Mouse (Mus musculus) gastrocnemius, postnatal 25 days (tissue): ENCODE data around the gene Eng. TPM values are rescaled to one million over a fixed set of nuclear protein-coding genes. Genes with fewer than 3 reads are reported as not detected.

Source experiments
- DNase-seq: peaks from one replicate; pipeline ENCODE4 v3.0.0; 2022
- long read RNA-seq, 2 experiments: library from polyadenylated mRNA; stranded (forward); transcript quantifications; one replicate each; pipeline ENCODE4 v2.0.0; 2021
- total RNA-seq, 2 experiments: library from RNA; stranded (reverse); gene quantifications; 1 replicate in 1 of 2; 2 replicates in 1 of 2; pipeline ENCODE4 v1.2.3; 2021

Eng gene
- 10 to 100 TPM; 28.0 to 30.7 TPM for total RNA-seq
- long read RNA-seq, experiment 1, transcript Eng-201 (15 exons, 3,422 nt), result major isoform, 11 of 36 reads
- long read RNA-seq, experiment 1, partial matches to known transcripts, result 16 of 36 reads
- long read RNA-seq, experiment 1, other reads (novel, unspliced or antisense), result 7 of 36 reads
- long read RNA-seq, experiment 2, transcript Eng-201 (15 exons, 3,422 nt), result major isoform, 21 of 39 reads
- long read RNA-seq, experiment 2, transcript Eng-205 (15 exons, 3,403 nt), result minor isoform, 6 of 39 reads
- long read RNA-seq, experiment 2, partial matches to known transcripts, result 11 of 39 reads
- long read RNA-seq, experiment 2, other reads (novel, unspliced or antisense), result 1 of 39 reads

GRCm38 (mm10) chr2:32646379-32647056, at the start of gene Eng:
Gene Eng (plus strand): TSS chr2:32646595.
- peak; percentile 81 for DNase-seq

- peak; percentile 48 for DNase-seq
Measured at GRCm38 (mm10) chr2:32596725-32597124, 49.7 kb upstream of the Eng start.

- DNase-seq, result no peak
Measured at GRCm38 (mm10) chr2:32597248-32597647, 49.1 kb upstream of the Eng start.

- DNase-seq, result no peak
Measured at GRCm38 (mm10) chr2:32597699-32598098, 48.7 kb upstream of the Eng start.

- no peak for DNase-seq
Measured at GRCm38 (mm10) chr2:32598506-32598905, 47.9 kb upstream of the Eng start.

GRCm38 (mm10) chr2:32599409-32599808, 47.0 kb upstream of the Eng start, which contains the start of gene St6galnac6:
Gene St6galnac6 (plus strand): TSS chr2:32599709.
- DNase-seq, result no peak

- peak; percentile 43 for DNase-seq
Measured at GRCm38 (mm10) chr2:32601417-32602065, 44.9 kb upstream of the Eng start.

- DNase-seq, result peak; percentile 76
Measured at GRCm38 (mm10) chr2:32602600-32603054, 43.8 kb upstream of the Eng start.

GRCm38 (mm10) chr2:32604631-32605030, 41.8 kb upstream of the Eng start:
- DNase-seq, result no peak

- DNase-seq, result peak; percentile 90
Measured at GRCm38 (mm10) chr2:32606161-32607142, 39.9 kb upstream of the Eng start.

GRCm38 (mm10) chr2:32607262-32607947, 39.0 kb upstream of the Eng start:
- DNase-seq, result peak; percentile 60

GRCm38 (mm10) chr2:32608141-32608777, 38.1 kb upstream of the Eng start:
- peak; percentile 86 for DNase-seq

- DNase-seq, result no peak
Measured at GRCm38 (mm10) chr2:32608778-32609435, 37.5 kb upstream of the Eng start.

GRCm38 (mm10) chr2:32610610-32611229, 35.7 kb upstream of the Eng start:
- no peak for DNase-seq

GRCm38 (mm10) chr2:32612274-32612673, 34.1 kb upstream of the Eng start:
- no peak for DNase-seq

- DNase-seq, result no peak
Measured at GRCm38 (mm10) chr2:32617109-32617508, 29.3 kb upstream of the Eng start.

- DNase-seq, result no peak
Measured at GRCm38 (mm10) chr2:32617601-32618000, 28.8 kb upstream of the Eng start.

- no peak for DNase-seq
Measured at GRCm38 (mm10) chr2:32618051-32618450, 28.3 kb upstream of the Eng start.
